Mouse (Mus musculus) heart, adult 2 months (tissue): ENCODE measurements around the gene Galnt7.

Experiments used
- CTCF ChIP-seq: fragments of 200-600 bp; IDR thresholded peaks from 2 replicates; pipeline ENCODE4 v1.8.1; 2022; ENCODE audit warnings: antibody characterized with exemption, mild to moderate bottlenecking, moderate library complexity
- POLR2A ChIP-seq: fragments of 200-500 bp; IDR thresholded peaks from 2 replicates; pipeline ENCODE4 v1.6.1; 2011; ENCODE audit warnings: mild to moderate bottlenecking, low read depth, low read length, control low read depth; ENCODE audit not compliant: insufficient read depth

- TF ChIP-seq POLR2A (no peak), CTCF (no peak)
These were observed 73.0 kb downstream of the Galnt7 start for GRCm38 (mm10) chr8:57579845-57580244.
